Mouse (Mus musculus) cerebellum, postnatal 14 days (tissue): ENCODE results near the gene Zer1.
"Not testable (repeated sequence)": the region's sequence is repeated elsewhere in the genome, so short reads cannot be mapped to it uniquely, and the experiment has no call there.

Experiments
- DNase-seq, 2 experiments: peaks; one replicate each; pipeline ENCODE4 v3.0.0; 2021; ENCODE audit warnings: mixed read lengths in 2 of 2

Gene Zer1

GRCm38 (mm10) chr2:30076959-30077358, 47.4 kb downstream of the Zer1 start:
- DNase-seq, result no peak

- no peak for DNase-seq
These were observed 47.9 kb downstream of the Zer1 start for GRCm38 (mm10) chr2:30076439-30076838.

GRCm38 (mm10) chr2:30075625-30076024, 48.8 kb downstream of the Zer1 start:
- DNase-seq, result no peak

- no peak for DNase-seq
These were observed 51.1 kb downstream of the Zer1 start for GRCm38 (mm10) chr2:30073285-30073684.

GRCm38 (mm10) chr2:30072875-30073274, 51.5 kb downstream of the Zer1 start:
- no peak for DNase-seq

GRCm38 (mm10) chr2:30067962-30068361, 56.4 kb downstream of the Zer1 start:
- no peak for DNase-seq

- peak; percentile 66 for DNase-seq
These were observed 57.1 kb downstream of the Zer1 start for GRCm38 (mm10) chr2:30067031-30067888.

- DNase-seq, result peak; percentile 94 to 96
These were observed 58.1 kb downstream of the Zer1 start for GRCm38 (mm10) chr2:30066046-30066901.

GRCm38 (mm10) chr2:30064298-30064697, 60.1 kb downstream of the Zer1 start:
- no peak for DNase-seq

GRCm38 (mm10) chr2:30063791-30064190, 60.6 kb downstream of the Zer1 start:
- no peak for DNase-seq

- no peak for DNase-seq
These were observed 61.1 kb downstream of the Zer1 start for GRCm38 (mm10) chr2:30063235-30063634.

GRCm38 (mm10) chr2:30062249-30063093, 61.9 kb downstream of the Zer1 start:
- peak; percentile 48 to 50 for DNase-seq

- DNase-seq, result peak in 1 of 2 experiments; percentile 31
These were observed 62.9 kb downstream of the Zer1 start for GRCm38 (mm10) chr2:30061215-30062166.

GRCm38 (mm10) chr2:30058418-30058817, 66.0 kb downstream of the Zer1 start:
- DNase-seq, result no peak

GRCm38 (mm10) chr2:30057223-30057904, 67.0 kb downstream of the Zer1 start, which contains the start of gene Set:
TSS of gene Set (plus strand) at chr2:30057378.
- no peak for DNase-seq

GRCm38 (mm10) chr2:30056736-30057135, 67.6 kb downstream of the Zer1 start:
- DNase-seq, result no peak

GRCm38 (mm10) chr2:30055310-30055709, 69.1 kb downstream of the Zer1 start:
- DNase-seq, result not testable (repeated sequence)

- DNase-seq, result no peak
These were observed 72.2 kb downstream of the Zer1 start for GRCm38 (mm10) chr2:30051992-30052761.

GRCm38 (mm10) chr2:30049831-30050230, 74.6 kb downstream of the Zer1 start:
- DNase-seq, result no peak
